Mouse (Mus musculus): ENCODE results near the gene Timm10. TPM values are rescaled to one million over a fixed set of nuclear protein-coding genes. Genes with fewer than 3 reads are reported as not detected.

Gene Timm10
- polyA plus RNA-seq, 1 experiment, result 62.7 TPM

GRCm38 (mm10) chr2:84840748-84841563, 14.2 kb downstream of the Timm10 start:
- DNase-seq (ENCODE audit: low read depth), result no peak

GRCm38 (mm10) chr2:84841905-84842304, 15.1 kb downstream of the Timm10 start:
- DNase-seq (ENCODE audit: low read depth), result no peak
- TF ChIP-seq CTCF (IDR thresholded peaks at IDR 0.05; ENCODE audit: borderline replicate concordance, extremely low read depth, insufficient read depth, insufficient read length) (no peak), POLR2A (IDR thresholded peaks at IDR 0.05; ENCODE audit: borderline replicate concordance, extremely low read depth, insufficient read depth, insufficient read length, poor library complexity, severe bottlenecking) (no peak)

More at GRCm38 (mm10) chr2:84840748-84841563, 14.2 kb downstream of the Timm10 start:
- no peak for TF ChIP-seq POLR2A (IDR thresholded peaks at IDR 0.05; ENCODE audit: borderline replicate concordance, extremely low read depth, insufficient read depth, insufficient read length, poor library complexity, severe bottlenecking)
- TF ChIP-seq CTCF (IDR thresholded peaks at IDR 0.05; ENCODE audit: borderline replicate concordance, extremely low read depth, insufficient read depth, insufficient read length), result no peak

GRCm38 (mm10) chr2:84843654-84844053, 16.9 kb downstream of the Timm10 start:
- TF ChIP-seq POLR2A (IDR thresholded peaks at IDR 0.05; ENCODE audit: borderline replicate concordance, extremely low read depth, insufficient read depth, insufficient read length, poor library complexity, severe bottlenecking) (no peak), CTCF (IDR thresholded peaks at IDR 0.05; ENCODE audit: borderline replicate concordance, extremely low read depth, insufficient read depth, insufficient read length) (no peak)
- DNase-seq (ENCODE audit: low read depth), result no peak

- no peak for DNase-seq (ENCODE audit: low read depth)
- TF ChIP-seq POLR2A (IDR thresholded peaks at IDR 0.05; ENCODE audit: borderline replicate concordance, extremely low read depth, insufficient read depth, insufficient read length, poor library complexity, severe bottlenecking) (no peak), CTCF (IDR thresholded peaks at IDR 0.05; ENCODE audit: borderline replicate concordance, extremely low read depth, insufficient read depth, insufficient read length) (no peak)
Measured at GRCm38 (mm10) chr2:84845226-84845625, 18.4 kb downstream of the Timm10 start.

- no peak for DNase-seq (ENCODE audit: low read depth)
- no peak for TF ChIP-seq POLR2A (IDR thresholded peaks at IDR 0.05; ENCODE audit: borderline replicate concordance, extremely low read depth, insufficient read depth, insufficient read length, poor library complexity, severe bottlenecking)
- no peak for TF ChIP-seq CTCF (IDR thresholded peaks at IDR 0.05; ENCODE audit: borderline replicate concordance, extremely low read depth, insufficient read depth, insufficient read length)
Measured at GRCm38 (mm10) chr2:84850407-84851129, 23.8 kb downstream of the Timm10 start.

- TF ChIP-seq POLR2A (IDR thresholded peaks at IDR 0.05; ENCODE audit: borderline replicate concordance, extremely low read depth, insufficient read depth, insufficient read length, poor library complexity, severe bottlenecking) (no peak), CTCF (IDR thresholded peaks at IDR 0.05; ENCODE audit: borderline replicate concordance, extremely low read depth, insufficient read depth, insufficient read length) (no peak)
- DNase-seq (ENCODE audit: low read depth), result no peak
Measured at GRCm38 (mm10) chr2:84851130-84852040, 24.6 kb downstream of the Timm10 start.

GRCm38 (mm10) chr2:84855732-84856131, 28.9 kb downstream of the Timm10 start:
- peak; percentile 79 for DNase-seq (ENCODE audit: low read depth)
- TF ChIP-seq CTCF (IDR thresholded peaks at IDR 0.05; ENCODE audit: borderline replicate concordance, extremely low read depth, insufficient read depth, insufficient read length) (peak; percentile 75), POLR2A (IDR thresholded peaks at IDR 0.05; ENCODE audit: borderline replicate concordance, extremely low read depth, insufficient read depth, insufficient read length, poor library complexity, severe bottlenecking) (no peak)

GRCm38 (mm10) chr2:84858551-84858950, 31.8 kb downstream of the Timm10 start:
- no peak for DNase-seq (ENCODE audit: low read depth)
- no peak for TF ChIP-seq CTCF (IDR thresholded peaks at IDR 0.05; ENCODE audit: borderline replicate concordance, extremely low read depth, insufficient read depth, insufficient read length)
- TF ChIP-seq POLR2A (IDR thresholded peaks at IDR 0.05; ENCODE audit: borderline replicate concordance, extremely low read depth, insufficient read depth, insufficient read length, poor library complexity, severe bottlenecking), result no peak

- DNase-seq (ENCODE audit: low read depth), result no peak
- no peak for TF ChIP-seq CTCF (IDR thresholded peaks at IDR 0.05; ENCODE audit: borderline replicate concordance, extremely low read depth, insufficient read depth, insufficient read length)
- no peak for TF ChIP-seq POLR2A (IDR thresholded peaks at IDR 0.05; ENCODE audit: borderline replicate concordance, extremely low read depth, insufficient read depth, insufficient read length, poor library complexity, severe bottlenecking)
Measured at GRCm38 (mm10) chr2:84859991-84860780, 33.4 kb downstream of the Timm10 start.

GRCm38 (mm10) chr2:84861430-84861829, 34.6 kb downstream of the Timm10 start:
- no peak for DNase-seq (ENCODE audit: low read depth)
- TF ChIP-seq CTCF (IDR thresholded peaks at IDR 0.05; ENCODE audit: borderline replicate concordance, extremely low read depth, insufficient read depth, insufficient read length), result no peak
- no peak for TF ChIP-seq POLR2A (IDR thresholded peaks at IDR 0.05; ENCODE audit: borderline replicate concordance, extremely low read depth, insufficient read depth, insufficient read length, poor library complexity, severe bottlenecking)

Measured in brain, embryonic 14.5 days (tissue).